Mouse (Mus musculus): ENCODE measurements around the gene Pigp.
"Not testable (repeated sequence)": the region's sequence is repeated elsewhere in the genome, so short reads cannot be mapped to it uniquely, and the experiment has no call there.

The Pigp gene

DNA sequence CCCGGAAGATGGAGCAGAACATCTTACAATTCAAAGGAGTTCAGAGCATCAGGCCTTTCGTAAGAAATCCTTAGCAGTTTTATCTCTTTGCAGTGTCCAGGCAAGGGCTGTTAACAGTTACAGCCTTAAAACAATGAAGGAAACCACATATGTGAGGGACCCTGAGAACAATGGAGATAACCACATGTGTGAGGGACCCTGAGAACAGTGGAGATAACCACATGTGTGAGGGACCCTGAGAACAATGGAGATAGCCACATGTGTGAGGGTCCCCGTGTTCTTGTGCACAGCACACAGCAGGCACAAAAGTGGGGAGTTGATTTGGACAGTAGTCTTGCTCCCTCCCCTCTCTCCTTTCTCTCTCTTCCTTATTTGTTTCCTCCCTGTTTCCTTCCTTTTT is 13.6 kb downstream of the Pigp start:
- DNase-seq, result no peak

DNA sequence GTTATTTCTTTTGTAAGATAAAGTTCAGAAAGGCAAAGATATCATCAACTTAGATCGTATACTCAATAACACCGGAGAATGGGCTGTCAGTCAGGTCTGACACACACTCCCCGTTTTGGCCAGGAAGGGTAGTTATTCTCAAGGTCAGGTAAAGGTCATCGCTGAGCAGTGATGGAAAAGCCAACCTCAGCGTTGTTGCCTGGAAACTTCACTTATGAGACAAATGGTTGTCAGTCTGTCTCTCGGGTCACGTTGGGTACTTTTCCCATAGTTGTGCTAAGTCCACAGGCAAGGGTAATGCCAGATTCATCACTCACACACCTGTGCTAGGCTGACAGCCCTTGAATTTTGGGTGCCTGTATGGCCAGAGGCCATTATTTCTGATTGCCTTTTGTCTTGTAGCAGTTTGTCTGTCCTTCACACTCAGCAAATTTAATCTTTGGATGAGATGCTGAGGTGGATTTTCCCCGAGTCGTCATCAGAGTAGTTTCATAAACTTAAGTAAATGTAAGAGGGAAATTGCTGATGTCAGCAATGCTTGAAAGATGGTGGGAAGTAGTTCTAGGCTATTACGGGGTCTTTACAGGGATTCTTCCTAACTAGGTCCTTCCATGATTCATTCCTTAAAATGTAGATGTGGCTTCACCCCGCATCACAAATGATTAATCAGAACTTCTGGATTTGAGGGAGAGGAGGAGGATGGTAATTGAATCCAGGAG is 14.7 kb downstream of the Pigp start:
- no peak for DNase-seq

DNA sequence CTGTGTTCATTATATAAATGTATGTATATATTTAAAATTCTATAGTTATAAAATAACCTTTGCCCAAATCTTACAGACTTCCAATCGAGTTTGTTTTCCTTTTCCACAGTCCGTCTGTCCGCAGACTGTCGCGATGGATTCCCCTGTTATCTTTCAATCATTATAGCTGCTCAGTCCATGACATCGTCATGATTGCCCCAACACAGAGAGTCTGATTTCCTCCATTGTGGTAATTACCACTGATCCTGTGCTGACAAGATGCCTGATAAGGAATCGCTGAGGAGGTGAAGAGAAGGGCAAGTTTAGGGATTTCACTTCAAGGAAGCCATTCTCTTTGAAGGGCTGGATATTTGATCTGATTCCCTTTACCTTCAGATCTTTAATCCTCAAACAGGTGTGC is 15.6 kb downstream of the Pigp start:
- no peak for DNase-seq

DNA sequence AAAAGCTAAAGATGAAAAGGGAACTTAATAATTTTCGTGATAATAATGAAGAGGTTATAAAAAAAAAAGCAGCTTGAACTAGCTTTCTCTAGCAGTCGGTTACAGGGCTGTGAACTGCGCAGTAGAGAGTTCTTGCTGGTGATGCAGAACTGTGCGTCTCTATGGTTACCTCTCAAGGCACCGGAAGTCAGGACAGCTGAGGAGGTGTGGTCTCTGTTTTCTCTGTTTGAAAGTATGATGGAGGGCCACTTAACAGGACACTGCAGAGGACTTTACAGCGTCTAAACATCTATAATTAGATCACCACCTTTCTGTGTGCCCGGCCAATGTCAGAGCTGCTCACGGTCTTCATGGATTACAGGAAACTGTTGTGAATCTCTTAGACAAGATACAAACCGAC is 17.2 kb downstream of the Pigp start:
- DNase-seq, result no peak

DNA sequence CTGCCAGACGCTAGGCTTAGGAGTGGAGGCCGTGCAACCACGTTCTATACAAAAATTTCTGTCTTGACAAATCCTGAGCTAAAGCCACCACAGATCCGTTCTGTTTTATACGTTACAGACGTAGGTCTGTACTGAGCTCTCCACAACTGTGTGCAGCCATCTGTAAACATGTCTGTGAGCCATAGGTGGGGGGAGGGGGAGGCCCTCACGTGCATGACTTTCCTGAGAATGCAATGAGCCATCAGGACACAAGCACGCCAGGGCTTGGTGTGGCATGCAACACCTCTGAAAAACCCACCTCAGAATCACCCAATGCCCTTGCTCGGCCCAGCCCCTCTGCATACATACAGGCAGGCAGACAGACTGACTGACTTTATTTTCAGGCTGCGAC is 21.4 kb downstream of the Pigp start:
- DNase-seq, result no peak

DNA sequence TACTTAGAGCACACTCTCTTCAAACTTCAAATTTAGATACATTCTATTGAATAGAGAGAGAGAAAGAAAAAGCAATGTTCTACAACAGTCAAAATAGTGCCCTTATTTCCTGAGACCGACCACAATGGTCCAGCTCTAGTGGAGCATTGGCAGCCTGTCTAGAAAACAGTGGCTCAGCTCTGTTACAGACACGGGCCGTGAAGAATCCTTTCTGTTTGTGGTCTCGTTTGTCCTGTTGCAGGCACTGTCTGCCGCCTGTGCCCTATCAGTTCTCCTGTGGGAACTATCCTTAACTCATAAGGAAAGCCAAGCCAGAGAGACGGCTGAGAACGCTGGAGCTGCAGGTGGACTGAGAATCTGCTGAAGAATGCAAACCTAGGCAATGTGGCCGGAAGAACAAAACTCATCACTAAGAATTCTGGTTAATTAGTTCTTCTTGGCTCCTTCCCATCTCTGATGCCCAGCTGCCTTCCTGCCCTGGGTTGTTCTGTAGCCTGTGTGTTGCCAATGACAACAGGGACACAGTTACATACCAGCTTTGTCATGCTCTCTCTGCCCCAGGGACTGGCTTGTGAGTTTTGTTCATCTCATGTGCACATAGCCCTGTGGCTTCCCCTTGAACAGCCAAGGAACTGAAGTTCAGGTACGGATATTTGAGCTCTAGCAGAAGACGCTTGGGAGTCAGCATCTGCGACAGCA is 21.9 kb downstream of the Pigp start:
- peak in 1 of 2 experiments; percentile 5 for DNase-seq

DNA sequence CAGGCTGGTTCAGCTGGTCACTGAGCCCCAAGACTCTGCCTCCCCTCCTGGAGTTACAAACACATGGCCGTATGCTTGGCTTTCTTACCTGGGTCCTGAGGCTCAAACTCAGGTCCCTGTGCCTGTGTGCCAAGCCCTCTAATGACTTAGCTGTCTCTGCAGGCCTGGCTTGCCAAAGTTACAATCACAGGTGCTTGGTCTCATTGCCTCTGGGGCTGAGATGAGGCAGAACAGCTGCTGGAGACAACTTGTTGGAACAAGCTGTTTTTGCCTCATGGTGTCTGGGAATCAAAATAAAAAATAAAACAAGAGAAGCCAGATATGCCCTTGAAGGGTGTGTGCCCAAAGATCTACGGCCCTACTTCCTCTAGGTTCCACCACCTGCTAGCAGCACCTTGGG is 22.9 kb downstream of the Pigp start:
- no peak for DNase-seq

DNA sequence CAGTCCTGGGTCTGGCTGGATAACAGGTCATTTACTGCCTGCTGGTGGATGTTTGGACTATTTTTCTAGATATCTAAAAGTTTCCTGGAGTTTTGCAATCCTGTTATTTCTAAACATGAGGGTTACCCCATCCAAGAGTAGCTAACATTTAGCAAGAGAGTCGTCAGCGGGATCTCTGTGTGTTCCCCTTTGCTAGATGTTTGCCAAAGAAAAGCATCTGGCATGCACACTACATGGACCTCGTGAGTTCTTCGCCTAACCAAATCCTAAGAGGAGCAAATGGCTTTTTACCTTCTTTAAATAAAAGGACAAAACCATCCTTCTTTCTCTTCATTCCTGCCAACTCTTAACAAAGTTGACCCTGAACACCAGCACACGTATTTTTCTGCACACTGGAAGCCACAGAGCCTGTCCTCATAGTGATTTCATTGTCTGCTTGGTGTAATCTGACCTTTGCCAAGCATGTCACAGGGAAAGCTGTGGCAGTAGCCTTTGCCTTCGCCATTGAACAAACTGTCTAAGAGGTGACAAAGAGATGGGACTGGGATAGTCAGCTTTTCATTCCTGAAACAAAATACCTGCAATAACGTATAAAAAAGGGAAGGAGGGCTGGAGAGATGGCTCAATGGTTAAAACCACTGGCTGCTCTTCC is 24.4 kb downstream of the Pigp start:
- DNase-seq, result no peak

DNA sequence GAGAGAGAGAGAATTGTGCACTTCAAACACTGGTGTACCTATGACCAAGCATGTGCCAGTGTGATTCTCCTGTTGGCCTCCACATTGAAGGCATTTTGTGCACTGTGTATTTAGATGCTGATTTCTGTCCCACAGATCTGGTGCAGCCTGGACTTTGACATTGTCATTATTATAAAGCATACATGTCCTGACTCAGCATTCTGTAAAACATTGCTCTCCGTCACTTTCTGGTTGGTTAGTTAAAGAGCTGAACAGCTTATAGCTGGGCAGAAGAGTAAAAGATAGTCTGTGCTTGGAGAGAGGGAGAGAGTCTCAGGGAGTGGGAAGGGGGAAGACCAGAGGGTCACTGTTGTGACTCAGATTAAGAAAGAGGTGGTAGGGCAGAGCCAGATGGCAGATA is 25.9 kb downstream of the Pigp start:
- DNase-seq, result no peak

DNA sequence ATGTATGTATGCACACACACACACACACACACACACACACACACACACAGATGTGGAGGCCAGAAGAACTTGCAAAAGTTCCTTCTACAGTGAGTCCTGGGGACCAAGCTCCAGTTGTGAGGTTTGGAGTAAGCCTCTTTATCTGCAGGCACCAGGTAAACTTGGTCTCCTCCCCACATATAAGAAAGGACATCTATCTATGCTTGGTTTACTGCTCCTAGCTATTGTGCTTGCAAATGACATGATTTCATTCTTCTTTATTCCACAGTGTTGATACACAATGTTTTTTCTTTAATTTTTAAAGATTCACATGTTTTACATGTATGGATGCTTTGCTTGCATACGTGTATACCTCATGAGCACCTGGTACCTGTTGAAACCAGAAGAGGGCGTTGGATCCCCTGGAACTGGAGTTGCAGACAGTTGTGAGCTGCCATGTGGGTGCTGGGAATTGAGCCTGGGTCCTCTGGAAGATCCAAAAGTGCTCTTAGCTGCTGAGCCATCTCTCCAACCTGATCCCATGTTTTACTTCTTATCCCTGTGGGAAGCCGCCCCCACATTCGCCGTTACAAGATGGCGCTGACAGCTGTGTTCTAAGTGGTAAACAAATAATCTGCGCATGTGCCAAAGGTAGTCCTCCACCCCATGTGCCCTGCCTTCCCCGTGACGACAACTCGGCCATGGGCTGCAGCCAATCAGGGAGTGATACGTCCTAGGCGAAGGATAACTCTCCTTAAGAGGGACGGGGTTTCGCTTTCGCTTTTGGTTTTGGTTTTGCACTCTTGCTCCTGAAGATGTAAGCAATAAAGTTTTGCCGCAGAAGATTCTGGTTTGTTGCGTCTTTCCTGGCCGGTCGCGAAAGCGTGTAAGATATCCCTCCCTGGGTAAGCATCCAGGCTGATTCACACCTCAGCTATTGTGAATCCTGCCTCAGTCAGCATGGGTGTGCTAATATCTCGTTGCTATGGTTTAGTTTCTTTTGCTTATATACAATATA is 32.2 kb downstream of the Pigp start:
- not testable (repeated sequence) for DNase-seq

DNA sequence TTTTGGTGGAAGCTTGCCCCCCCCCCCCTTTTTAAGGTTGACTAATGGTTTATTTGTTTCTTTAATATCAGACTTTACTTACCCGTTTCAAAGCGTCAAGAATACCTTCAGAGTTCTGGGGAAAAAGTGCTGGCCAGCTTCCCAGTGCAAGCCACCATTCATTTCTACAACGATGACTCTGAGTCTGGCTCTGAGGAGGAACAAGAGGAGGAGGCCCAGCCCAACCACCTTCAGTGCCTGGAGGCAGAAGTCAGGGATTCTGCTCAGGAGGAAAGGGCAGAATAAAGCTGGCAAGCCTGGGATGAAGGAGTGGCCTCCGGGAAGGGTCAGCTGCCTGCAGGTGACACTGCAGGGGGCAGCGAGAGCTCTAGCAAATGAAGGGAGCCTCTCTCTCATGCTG is 36.0 kb downstream of the Pigp start:
- no peak for DNase-seq

DNA sequence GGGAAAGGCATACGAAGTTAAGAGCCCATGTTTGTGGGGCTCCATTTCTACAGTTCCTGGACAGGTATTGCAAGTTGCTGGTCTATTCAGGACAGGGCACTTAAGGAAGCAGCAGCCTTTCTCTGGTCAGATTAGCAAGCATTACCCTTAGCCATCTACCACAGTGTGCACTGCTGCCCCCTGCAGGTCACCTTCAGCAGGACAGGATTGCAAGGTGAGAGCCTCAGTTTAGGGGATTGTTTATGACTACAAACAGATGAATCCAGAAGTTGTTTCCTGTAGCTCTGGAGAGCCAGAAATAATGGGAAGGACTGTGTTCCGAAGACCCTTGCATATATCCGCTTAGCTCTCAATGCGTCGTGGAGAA is 39.8 kb downstream of the Pigp start:
- DNase-seq, result peak; percentile 77 to 86

DNA sequence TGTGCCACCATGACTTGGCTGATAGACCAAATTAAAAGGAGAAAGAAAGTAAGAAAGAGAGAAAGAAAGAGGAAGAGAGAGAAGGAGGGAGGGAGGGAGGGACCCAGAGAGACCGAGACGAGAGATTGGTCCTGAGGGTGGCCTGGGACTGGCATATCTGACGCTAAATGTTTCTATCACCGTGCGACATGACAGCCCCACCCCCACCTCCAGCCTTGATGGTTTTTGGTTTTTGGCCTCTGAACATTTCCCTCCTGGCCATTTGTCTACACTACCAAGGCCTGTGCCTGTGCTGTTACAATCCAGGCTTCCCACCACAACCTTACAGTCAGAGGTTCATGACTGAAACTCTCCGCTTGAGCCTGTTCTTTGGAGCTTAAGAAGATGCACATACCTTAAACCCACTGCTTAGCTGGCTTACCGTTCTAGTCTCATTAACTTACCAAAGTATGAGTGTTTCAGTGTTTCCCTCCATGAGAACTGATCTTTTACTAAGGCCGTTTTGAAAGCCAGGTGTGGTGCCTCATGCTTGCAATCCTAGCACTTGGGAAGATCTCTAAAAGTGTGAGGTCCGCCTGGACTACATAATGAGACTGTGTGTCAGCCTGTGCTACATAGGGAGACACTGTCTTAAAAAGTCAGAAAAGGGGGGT is 40.3 kb downstream of the Pigp start:
- no peak for DNase-seq

DNA sequence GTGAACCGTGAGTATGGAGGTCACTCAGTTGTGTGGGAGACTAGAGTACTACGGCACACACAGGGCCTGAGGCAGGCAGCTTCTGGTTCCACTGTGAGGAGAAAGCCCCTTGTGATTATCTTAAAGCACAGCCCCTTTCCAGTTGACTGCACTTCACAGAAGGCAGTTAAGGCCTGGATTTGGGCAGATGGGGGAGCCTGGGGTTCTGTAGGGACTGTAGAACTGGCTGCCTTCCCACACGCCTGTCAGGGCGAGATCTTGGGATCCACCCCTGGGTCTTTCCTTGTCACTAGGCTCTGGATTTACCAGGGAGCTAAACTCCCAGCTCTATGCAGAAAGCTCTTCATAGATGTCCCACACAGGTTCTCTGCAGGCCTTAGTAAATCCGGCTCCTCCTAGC is 41.2 kb downstream of the Pigp start:
- no peak for DNase-seq

DNA sequence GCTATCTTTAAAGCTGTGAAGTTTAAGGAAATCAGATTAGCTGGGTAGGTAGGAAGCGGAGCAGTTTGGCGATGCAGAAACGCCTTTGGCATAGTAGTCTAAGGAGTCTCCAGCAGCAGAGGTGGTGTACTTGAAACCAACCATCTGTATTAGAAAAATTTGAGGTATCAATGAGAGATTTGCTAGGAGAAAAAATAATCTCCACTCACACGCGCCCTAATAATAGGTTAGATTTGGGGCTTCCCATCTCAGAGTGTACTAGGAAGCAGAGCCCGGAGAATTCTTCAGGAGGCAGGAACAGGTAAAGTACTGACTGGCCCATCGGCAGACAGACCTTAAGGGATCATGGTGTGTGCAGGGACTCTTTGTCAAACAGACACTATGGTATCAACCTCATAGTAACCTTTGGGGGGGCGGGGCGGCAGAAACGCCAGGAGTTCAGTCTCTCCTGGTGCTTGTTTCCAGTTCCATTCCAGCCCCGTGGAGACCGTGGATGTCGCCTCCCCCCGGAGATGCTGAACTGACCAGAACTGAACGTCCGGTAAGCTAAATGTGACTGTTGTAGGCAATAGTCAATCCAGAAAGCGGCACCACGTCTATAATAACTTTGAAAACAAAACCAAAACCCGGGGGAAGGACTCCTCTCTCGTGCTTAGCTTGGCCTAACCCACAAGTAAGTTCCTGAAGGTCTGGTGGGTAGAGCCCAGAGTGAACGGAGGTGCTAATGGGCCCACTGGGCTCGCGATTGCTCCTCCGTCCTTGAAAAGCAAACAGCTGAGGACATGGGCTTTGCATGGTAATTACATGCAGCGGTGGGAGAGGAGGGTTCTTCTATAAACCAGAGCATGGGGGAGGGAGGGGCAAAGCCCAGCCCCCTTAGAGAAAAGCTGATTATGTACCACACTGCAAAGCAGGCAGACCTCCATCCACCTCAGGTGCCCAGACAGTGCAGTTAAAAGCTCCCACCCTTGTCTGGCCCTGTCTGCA is 42.5 kb downstream of the Pigp start:
- no peak for DNase-seq

DNA sequence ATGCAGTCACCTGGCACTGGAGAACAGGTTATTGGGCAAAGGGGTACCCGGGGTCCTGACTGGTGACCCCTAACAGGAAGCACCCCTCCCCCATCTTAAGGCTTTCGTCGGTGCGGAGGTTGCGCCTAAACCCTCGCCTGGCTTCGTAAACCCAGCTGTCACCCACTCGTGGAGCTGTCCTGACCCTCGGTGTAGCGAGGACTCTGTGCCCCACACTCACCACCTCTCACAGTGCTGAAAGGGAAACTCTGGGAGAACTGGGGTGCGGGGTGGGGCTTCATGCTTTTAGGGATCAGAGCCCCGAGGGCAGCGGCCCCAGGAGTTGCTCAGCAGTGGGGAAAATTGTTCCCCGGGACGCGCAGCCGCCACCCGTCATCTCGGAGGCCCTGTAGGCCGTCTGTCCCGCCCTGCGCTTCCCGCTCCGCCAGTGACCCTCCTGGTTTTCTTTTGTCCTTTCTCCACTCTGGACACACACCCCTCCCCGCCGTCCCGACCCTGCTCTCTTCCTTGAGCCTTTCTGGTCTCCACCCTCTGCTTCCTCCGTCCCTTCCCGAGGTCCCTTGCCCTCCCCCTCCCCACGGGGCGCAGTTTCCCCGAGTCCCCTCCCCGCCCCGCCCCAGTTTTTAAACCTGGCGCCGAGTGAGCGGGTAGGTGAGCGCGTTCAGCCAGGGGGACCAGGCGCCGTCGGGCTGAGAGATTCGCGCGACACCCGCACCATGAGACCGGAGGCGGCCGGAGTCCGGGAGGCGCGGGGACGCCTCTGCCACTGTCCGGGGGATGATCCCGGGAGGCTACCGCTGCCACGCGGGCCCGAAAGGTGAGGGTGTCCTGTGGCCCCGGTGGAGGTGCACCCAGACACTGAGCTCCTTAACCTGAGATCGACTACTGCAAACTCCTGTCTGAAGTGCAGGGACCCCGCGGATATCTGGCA is 43.6 kb downstream of the Pigp start, which contains the start of gene Ripply3:
Gene Ripply3, plus strand, starts transcription at position 640 of the 931 bp plus-strand sequence.
- DNase-seq, result peak; percentile 27

DNA sequence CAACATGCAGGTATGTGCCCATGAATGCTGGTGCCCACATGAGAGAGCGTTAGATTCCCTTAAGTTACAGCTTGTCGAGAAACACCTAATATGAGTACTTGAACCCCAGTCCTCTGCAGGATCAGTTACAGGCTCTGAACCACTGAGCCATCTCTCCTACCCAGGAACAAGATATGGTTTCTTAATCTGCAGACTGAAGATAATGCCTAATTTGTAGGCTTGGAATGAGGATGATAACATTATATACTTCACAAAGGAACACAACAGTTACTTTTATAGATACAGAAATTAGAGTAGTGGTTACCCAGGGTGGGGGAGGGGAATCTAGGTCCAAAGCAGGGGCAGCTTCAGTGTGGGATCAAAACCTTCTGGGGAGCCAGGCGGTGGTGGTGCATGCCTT is 45.6 kb downstream of the Pigp start:
- DNase-seq, result no peak

DNA sequence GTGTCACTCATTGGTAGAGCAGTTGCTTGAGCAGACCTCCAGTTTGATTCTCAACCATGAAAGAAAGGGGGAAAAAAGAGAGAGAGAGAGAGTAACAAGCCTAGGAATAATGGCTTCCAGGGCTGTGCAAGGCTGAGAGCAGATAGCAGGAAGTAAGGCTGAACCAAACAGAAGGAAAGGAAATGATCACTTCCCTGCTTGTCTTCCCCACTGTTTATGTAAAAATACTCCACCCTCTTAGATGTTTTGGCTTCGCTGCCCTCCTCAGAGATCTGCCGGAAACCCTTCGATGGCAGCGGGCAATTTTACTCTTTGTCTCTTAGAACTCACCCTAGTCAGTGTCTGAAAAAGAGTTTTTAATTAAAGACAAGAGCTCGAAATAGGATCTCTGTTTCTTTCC is 48.0 kb downstream of the Pigp start:
- DNase-seq, result no peak

DNA sequence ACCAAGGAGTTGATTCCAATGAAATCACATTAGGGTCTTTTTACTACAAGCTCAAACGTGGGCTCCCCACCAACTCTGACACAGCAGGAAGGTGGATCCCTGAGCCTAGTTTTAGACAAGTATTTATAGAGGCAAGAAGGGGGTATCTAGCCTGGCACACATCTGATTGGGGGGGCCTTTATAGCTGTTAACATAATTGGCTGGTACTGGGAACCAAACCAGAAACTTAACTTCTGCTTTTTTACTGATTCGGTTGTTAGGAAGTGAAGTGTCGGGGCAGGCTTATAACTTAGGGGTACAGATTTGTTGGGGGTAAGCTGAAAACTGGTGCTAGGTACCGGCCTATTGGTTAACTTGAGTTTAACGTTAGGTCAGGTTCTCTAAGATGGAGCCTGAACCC is 51.4 kb downstream of the Pigp start:
- DNase-seq, result no peak

DNA sequence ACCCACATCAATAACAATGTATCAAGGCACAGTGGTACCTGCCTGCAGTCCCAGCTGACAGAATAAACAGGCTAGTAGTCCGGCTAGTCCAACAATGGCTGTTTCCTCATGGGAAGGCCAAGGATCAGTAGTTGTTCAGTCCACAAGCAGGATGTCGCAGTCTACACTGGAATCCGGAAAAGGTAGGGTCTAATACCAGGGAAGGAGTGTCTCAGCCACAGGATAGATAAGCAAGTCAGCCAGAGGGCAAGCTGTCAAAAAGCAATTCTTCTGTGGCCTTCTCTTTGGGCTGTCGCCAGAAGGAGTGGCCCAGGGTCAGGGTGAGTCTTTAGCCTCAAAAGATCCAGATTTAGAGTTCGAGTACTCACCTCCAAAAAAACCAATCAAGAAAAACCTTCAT is 53.9 kb downstream of the Pigp start:
- DNase-seq, result no peak

All from cerebellum, postnatal 25 days (tissue).